Mouse (Mus musculus): ENCODE results near the gene Mbd3.

DNA sequence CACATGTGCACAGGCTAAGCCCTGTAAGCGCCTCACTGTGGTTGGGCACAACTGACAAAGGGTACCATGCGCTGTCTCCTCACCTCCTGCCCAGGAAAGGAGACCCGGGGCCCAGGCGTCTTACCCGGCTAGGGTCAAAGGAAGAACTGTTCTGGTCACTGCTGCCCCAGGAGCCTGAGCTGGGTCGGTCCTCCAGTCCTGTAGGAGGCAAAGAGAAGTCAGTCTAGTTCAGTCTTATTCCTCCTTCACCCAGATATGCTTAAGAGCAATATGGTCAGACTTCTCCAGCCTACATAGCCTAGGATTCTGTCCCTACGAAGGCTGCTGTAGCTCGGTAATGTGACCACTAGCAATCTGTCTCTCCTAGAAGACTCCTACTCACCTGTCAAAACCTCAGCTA is 21.9 kb upstream of the Mbd3 start:
- no peak for TF ChIP-seq NRF1 (IDR thresholded peaks at IDR 0.05; ENCODE audit: low read depth, low read length)
- TF ChIP-seq POLR2AphosphoS2 (IDR thresholded peaks at IDR 0.05; ENCODE audit: low read depth, low read length): no peak
- no peak for TF ChIP-seq POLR2A (IDR thresholded peaks at IDR 0.05; ENCODE audit: low read depth, low read length)
- no peak for TF ChIP-seq ELF1 (IDR thresholded peaks at IDR 0.05; ENCODE audit: low read depth, low read length)
- TF ChIP-seq SMC3 (IDR thresholded peaks at IDR 0.05; ENCODE audit: low read depth, low read length): no peak
- no peak for TF ChIP-seq KAT2A (IDR thresholded peaks at IDR 0.05; ENCODE audit: insufficient replicate concordance, low read length)
- TF ChIP-seq MXI1 (IDR thresholded peaks at IDR 0.05; ENCODE audit: low read depth, low read length): no peak
- TF ChIP-seq TBP (conservative IDR thresholded peaks at IDR 0.05; ENCODE audit: low read depth, low read length): no peak
- TF ChIP-seq HCFC1 (IDR thresholded peaks at IDR 0.05; ENCODE audit: low read depth, low read length): no peak
- no peak for TF ChIP-seq CTCF (conservative IDR thresholded peaks at IDR 0.05 in 1 of 2, IDR thresholded peaks at IDR 0.05 in 1 of 2; ENCODE audit: low read depth in 2 of 2, low read length in 2 of 2)
- no peak for TF ChIP-seq MAFK (IDR thresholded peaks at IDR 0.05; ENCODE audit: insufficient replicate concordance, low read length)
- no peak for TF ChIP-seq RAD21 (IDR thresholded peaks at IDR 0.05; ENCODE audit: low read depth, low read length)
- no peak for TF ChIP-seq JUND (conservative IDR thresholded peaks at IDR 0.05; ENCODE audit: low read depth, low read length)
- no peak for TF ChIP-seq BHLHE40 (IDR thresholded peaks at IDR 0.05; ENCODE audit: low read depth, low read length)
